Mouse (Mus musculus) left cerebral cortex, postnatal 4 days (tissue): ENCODE results near the gene Upf2. TPM values are rescaled to one million over a fixed set of nuclear protein-coding genes. Genes with fewer than 3 reads are reported as not detected.
"Not testable (repeated sequence)": the region's sequence is repeated elsewhere in the genome, so short reads cannot be mapped to it uniquely, and the experiment has no call there.

Experiments used
- DNase-seq: peaks from one replicate; pipeline ENCODE4 v3.0.0-alpha.2; 2022
- intact Hi-C: fragments of 180-260 bp; cut with DNase I; formaldehyde crosslinking; loops from one replicate; pipeline ENCODE4 v1.15.1; 2025
- total RNA-seq, 2 experiments: library from RNA; stranded (reverse); gene quantifications; 2 replicates each; pipeline ENCODE4 v1.2.3; 2021

Upf2 gene
- total RNA-seq, 2 experiments from 2014 or later: 16.7 to 19.6 TPM

DNA sequence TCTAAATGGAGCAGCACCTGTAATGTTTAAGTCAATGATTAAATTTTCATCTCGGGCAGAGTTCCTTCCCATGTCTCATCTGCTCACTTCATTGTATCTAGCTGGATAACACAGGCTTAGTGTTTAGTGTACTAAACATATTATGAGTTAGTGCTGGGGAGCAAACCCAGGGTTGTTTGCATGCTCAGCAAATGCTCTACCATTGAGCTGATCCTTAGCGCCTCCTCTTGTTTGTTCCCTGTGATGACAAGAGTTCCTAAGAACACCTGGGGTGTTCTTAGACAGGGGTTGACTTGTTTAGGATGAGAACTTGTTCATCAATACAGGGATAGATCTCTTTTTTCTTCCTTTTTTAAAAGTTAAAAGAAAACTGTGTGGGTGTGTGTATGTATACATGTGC lies 2.3 kb upstream of the Upf2 start:
- no peak for DNase-seq
- intact Hi-C loops: no loop called here

DNA sequence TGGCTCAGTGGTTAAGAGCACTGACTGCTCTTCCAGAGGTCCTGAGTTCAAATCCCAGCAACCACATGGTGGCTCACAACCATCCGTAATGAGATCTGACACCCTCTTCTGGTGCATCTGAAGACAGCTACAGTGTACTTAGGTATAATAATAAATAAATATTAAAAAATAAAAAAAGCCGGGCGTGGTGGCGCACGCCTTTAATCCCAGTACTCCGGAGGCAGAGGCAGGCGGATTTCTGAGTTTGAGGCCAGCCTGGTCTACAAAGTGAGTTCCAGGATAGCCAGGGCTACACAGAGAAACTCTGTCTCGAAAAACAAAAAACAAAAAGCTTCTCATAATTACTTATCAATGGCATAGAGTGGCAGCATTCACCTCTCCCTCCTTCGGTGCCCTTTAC lies 1.4 kb upstream of the Upf2 start:
- not testable (repeated sequence) for DNase-seq

DNA sequence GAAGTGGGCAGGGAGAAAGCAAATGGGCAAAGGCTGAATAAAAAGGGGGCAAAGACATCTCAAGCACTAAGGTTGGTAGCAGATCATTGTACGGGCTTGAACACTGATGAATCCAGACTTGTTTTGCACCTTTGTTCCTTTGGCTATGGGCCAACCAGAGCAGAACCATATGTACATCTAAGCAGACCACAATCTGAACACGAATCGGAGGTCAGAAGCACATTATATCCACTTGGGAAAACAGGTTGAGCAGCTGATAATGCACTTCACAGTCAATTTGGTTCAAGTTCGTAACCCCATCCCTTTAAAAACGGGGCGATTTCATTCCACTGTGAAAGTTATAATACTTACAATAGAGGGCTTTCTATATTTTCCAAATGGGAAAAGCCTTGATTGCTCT lies 964 bp upstream of the Upf2 start:
- intact Hi-C loops: no loop called here
- DNase-seq: peak; percentile 8

More for the DNA sequence above, 1.4 kb upstream of the Upf2 start:
- intact Hi-C loops: not testable (repeated sequence)

DNA sequence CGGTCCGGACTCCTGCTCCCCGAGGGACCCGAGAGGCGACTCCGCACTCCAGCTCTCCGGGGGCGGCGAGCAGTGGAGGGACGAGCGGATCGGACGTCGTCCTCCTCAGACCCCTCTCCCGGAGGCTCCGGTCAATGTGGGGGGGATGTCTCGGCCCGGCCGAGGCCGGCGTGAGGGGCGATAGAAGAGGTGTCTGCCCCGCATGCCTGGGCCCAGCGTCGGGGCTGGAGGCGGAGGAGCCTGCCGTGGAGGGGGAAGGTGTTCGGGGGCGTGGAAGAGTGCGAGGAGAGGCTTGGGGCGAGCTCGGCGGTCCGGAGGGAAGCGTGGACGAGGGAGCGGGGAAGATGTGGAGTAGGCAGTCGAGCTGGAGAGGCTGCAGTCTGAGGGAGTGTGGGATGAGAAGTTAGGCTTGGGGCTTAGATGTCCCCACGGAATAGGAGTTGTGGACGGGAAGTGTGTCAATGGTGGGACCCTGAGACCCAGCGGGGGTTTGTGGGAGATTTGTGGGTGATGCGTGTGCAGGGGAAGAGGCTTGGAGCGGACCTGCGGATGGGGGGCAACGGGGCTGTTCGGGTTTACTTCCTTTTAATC lies 447 bp downstream of the Upf2 start:
- intact Hi-C loops: no loop called here
- peak; percentile 19 for DNase-seq

DNA sequence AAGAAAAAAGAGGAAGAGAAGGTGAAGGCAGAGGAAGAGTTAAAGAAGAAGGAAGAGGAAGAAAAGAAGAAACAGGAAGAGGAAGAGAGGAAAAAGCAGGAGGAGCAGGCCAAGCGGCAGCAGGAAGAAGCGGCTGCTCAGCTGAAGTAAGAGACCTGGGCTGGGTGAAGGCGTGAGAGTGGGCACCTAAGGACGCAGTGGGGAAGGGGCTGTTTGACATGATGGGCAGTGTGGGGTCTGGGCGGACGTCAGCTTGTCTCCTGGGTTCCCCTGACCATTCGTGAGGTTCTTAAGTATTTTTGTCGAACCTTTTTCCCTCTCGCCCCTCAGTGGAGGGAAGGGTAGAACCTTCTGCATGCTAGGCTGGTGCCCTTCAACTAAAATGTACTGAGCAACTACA lies 6.4 kb downstream of the Upf2 start:
- DNase-seq: peak; percentile 8
- intact Hi-C loops: no loop called here

DNA sequence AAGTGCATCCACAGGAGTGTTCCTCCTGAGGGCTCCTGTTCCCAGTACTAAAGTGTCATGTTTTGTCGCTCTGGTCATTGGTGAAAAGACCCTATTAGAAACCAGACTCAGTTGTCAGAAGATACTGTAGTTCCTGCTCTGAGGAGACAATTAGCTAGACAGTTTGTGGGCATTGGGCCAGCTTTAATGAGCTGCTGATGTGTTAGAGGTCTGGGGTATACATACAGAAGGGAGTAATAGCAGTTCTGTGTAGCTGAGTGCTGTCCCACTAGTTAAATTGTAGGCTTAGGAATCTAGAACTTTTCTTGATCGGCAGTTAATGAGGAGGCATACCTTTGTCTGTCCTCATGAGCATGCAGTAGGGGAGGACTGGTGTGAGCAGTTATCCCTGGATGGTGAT lies 11.0 kb downstream of the Upf2 start:
- no peak for DNase-seq
- intact Hi-C loops: no loop called here

DNA sequence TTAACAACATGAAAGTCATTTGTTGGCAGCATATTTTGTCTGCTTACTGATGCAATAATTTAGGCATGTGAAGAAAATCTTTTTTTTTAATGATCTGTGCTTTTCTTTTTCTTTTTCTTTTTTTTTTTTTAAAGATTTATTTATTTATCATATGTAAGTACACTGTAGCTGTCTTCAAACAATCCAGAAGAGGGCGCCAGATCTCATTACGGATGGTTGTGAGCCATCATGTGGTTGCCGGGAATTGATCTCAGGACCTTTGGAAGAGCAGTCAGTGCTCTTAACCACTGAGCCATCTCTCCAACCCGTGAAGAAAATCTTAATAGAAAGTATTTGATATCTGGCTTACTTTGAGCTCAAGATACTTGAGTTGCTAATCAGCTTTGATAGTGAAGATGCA lies 12.5 kb downstream of the Upf2 start:
- DNase-seq, intact Hi-C loops: not testable (repeated sequence)

DNA sequence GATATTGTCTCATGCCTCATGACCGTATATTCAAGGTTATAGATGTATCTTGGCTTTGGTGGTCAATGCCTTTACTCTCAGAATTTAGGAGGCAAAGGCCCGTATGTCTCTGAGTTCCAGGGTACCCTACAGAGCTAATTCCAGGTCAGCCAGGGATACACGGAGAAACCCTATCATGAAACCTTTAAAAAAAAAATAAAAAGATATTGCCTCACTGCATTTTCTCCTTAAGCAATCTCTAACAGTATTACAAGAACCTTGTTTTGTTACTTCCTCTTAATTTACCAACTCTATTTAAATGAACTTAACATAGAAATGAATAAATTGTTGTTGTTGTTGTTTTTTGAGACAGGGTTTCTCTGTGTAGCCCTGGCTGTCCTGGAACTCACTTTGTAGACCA lies 14.7 kb downstream of the Upf2 start:
- intact Hi-C loops: no loop called here
- DNase-seq: no peak

DNA sequence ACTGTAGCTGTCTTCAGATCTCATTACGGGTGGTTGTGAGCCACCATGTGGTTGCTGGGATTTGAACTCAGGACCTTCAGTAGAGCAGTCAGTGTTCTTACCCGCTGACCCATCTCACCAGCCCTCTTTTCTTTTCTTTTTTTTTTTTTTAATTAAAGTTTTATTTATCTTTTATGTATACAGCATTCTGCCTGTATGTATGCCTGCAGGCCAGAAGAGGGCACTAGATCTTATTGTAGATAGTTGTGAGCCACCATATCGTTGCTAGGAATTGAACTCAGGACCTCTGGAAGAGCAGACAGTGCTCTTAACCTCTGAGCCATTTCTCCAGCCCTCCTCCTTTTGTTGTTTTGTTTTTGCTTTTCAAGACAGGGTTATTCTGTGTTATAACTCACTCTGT lies 19.4 kb downstream of the Upf2 start:
- DNase-seq, intact Hi-C loops: not testable (repeated sequence)

DNA sequence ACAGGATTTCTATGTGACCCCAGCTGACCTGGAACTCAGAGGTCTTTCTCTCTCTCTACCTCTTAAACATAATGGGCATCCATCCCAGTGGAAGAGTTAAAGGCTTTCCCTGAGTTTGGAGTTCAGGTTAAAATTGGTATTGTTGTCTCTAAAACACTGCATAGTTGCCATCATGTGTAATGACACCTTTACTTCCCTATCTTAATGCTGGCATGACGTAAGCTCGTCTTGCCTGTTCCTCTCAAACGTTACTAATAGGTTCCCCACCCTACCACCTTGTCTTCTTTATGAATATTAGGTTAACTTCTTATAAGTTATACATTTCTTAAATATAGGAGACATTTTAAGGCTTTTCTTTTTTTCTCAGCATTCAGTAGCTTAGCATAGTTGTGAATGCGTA lies 26.3 kb downstream of the Upf2 start:
- DNase-seq: no peak
- intact Hi-C loops: no loop called here

DNA sequence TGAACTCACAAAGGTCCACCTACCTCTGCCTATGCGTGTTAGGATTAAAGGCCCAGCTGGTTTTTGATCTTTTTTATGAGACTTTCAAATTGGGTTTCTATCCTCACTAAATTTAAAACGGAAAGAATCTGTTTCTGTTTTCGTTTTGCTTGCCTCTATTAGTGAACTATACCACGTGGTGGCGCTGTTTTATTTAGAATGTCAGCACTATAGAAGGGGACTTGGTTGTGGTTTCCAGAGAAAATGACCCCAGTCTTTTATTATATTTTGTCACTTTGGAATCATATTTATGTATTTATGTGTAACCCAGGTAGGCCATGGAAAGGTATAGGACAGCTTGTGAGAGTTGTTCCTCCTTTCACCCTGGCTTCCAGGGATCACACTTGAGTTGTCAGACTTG lies 44.3 kb downstream of the Upf2 start:
- peak; percentile 48 for DNase-seq
- intact Hi-C loops: loop anchor here (5.0 kb wide), 1 partner anchor 172 kb away; no protein-coding TSS in a partner anchor

DNA sequence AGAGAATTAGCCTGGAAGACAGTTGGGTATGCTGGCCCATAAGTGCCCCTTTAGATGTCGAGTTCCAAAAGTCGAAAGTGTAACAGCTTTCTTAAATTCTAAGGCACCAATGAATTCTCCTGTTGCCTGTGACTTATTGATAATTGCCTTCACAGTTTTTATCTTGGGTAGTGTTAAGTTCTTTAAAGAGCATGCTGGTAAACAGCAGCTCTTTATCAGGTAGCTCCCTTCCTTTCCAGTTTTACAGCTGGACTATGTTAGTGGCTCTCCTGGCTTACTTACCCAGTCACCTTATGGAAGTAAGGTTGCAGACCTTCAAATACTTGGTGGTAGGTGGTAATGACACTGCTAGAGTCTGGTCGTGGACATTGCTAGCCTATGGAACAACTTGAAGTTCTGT lies 52.7 kb downstream of the Upf2 start:
- intact Hi-C loops: no loop called here
- DNase-seq: no peak

DNA sequence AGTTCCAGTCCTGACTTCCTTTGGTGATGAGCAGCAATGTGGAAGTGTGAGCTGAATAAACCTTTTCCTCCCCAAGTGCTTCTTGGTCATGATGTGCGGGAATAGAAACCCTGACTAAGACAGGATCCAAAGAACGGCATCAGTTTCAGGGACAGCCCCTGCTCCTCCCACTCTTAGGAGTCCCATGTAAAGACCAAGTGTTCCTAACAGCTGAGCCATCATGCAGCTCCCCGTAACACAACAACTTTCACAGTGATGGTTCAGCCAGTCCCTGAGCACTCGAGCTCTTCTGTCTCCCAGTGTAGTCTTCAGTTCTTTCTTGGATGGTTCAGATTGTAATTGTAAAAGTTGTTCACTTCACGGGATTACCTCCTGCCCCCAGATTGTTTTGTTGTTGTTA lies 63.3 kb downstream of the Upf2 start:
- intact Hi-C loops: no loop called here
- DNase-seq: no peak

DNA sequence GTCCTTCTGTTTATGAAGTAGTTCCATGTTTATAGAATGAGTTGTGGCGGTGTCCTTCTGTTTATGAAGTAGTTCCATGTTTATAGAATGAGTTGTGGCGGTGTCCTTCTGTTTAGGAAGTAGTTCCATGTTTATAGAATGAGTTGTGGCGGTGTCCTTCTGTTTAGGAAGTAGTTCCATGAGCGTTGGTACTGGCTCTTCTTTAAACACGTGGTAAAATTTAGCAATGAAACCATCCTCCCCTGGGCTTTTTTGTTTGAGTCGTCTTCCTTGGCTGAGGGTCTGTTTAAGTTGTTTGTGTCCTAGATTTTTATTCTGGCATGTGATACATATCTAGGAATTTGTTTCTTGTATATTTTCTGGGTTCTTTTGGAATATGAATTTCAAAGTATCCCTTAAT lies 63.9 kb downstream of the Upf2 start:
- intact Hi-C loops, DNase-seq: not testable (repeated sequence)

DNA sequence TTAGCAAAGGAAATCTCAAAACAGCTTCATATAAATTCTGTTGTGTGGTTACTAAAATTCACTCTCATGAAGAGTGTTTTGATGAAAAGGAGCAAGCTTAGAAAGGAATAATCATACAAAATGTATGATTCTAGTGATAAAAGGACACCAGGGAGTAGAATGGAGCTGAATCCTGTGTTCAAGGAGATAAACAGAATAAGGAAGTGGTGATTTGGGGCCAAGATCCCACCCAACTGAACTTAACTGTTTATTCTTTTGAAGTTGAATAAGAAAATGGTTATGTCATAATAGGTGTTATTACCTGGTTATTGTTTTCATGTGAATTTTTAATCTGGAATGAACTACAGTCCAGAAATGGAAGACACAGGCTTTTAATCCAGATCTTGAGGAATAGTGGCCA lies 69.3 kb downstream of the Upf2 start:
- DNase-seq: no peak
- intact Hi-C loops: no loop called here

DNA sequence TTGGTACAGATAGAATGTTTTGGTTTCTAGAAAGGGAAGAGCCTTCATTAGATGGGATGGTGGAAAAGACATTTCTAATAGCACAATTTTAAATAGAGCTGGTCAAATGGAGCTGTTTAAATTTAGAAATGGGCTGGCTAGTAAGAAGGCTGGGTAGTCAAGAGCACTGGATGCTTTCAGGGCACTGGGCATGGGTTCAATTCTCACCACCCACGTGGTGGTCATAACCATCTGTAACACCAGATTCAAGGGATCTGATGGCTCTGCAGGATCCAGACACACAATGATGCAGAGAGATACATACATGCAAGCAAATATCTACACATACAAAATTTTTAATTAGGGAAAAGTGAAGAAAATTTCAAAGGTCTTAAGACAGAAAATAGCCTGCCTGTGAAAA lies 91.4 kb downstream of the Upf2 start:
- intact Hi-C loops: no loop called here
- no peak for DNase-seq

DNA sequence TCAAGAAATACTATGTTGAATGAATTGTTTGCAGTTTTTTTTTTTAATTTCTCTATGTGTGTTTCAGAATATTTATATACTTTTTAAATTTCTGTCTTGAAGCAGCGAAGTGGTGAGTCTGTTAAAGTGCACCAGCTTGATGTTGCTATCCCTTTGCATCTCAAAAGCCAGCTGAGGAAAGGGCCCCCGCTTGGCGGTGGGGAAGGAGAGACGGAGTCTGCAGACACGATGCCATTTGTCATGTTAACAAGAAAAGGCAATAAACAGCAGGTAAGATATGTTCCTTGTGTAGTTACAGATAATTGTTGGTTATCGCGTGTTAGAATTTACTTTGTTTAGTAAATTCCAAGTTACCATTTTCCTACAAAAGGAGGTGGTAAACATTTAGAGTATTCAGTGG lies 95.5 kb downstream of the Upf2 start:
- intact Hi-C loops: no loop called here
- no peak for DNase-seq

DNA sequence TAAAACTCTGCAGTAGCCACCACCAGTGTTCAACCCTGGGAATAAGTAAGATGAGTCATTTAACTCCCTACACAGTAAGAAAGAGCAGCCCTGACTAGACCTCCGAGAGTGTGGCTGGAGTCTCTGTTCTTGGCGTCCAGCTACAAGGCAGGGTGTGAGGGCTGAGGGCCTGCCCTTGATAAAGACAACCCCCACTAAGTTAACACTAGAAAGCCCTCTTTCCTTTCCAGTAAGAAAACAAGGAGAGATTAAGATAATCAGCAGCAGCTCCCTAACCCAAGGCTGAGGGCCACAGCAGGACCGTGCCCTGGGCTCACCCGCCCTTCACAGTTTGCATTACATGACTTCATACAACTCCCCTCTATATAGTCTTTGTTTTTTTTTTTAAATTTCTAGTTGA lies 97.3 kb downstream of the Upf2 start:
- intact Hi-C loops: no loop called here
- DNase-seq: no peak

DNA sequence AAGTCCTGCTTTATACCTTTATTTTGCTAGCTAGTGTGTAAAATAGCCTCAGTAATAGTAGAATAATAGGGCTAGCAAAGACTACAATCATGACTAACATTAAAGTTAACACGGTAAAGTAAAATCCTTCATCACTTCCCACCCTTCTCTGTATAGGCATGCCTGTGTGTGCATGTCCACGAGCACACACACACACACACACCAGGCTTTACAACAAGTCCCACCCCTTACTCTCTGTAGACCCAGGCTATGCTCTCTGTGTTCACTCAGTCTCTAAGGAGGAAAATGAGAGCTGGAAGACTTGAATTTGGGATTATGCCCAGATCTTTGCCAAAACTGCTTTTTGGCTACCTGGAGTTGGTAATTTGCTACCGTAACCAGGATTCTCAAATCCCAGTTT lies 97.7 kb downstream of the Upf2 start:
- intact Hi-C loops: no loop called here
- DNase-seq: no peak

DNA sequence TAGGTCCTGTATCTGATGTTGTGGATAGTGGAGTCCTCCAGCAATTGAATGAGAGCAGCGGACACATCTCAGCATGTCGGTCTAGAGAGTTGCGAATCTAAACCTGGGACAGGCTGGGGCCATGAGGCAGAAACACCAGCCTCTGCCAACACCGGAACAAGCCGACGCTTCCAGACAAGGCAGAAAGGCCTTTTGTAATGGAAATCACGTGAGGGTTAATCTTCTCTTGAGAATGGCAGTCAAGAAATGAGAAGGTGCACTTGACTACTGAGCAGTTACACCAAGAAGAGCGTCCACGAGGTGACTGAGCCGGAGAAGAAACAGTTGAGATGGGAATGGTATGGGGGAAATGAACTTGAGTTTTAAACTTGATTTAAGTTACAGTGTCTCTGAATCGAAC lies 104.2 kb downstream of the Upf2 start:
- DNase-seq: no peak
- intact Hi-C loops: no loop called here

DNA sequence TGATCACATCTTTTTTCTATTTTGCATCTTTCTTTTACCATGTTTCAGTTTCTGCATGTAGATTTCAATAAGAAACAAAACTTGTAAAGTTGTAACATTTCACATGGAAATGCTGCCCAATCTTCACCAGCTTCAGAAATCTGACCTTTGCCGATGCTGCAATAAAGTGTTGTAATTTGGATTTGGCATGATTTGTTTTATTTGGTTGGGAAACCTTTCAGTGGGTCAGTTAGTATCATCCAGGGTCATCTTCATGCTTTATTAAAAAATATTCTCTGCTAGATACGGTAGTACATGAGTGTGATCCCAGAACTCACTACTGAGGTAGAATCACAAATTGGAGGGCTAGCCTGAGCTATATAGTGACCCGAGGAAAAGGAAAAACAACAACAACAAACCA lies 105.2 kb downstream of the Upf2 start:
- no peak for DNase-seq
- intact Hi-C loops: no loop called here

DNA sequence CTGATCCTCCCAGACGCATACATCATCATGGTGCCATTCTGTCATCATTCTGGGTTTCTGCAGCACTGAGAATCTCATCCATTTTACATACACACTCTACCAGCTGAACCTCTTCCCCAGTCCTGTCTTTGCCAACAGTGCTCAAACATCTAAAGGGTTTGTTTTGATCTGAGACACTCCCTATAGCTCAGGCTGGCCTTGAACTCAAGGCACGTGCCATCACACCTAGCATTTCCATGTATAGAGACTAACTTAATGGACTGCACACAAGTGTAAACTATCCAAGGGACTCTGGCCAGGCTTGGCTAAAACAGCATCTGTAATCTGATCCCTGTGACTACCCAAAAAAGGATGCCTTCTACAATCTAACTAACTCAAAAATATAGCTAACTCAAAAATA lies 108.0 kb downstream of the Upf2 start:
- intact Hi-C loops: no loop called here
- no peak for DNase-seq

DNA sequence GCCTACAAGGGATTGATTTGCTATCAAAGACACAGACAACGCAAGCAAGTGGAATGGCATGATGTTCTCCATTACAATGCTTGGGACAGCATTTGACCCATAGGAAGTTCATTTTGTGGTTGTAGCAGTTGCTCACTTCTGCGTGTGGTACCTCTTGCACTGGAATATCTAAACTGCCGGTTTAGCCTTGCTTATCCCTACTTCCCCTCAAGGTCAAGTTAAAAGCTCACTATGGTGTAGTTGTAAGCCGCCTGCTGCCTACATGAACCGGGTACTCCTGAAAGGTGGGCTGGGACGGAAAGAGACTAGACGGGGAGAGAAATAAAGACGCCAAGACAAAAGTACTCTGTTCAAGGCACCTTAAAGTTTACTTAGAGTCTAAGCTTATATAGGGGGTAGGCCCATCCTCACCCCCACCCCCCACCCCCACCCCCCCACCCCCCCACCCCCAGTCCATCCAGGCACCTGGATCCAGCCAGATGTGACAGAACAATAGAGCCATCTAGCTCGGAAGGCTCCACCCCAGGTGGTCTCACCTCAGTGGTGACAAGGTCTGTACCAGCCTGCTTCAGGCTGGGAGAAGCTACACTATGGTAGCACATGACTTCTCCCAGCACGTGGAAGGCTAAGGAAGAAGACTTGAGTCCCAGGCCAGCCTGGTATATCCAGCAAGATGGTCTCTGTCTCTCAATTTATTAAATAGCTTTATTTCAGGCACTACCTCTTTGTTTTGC lies 109.0 kb downstream of the Upf2 start:
- intact Hi-C loops: no loop called here
- DNase-seq: no peak
